Mouse (Mus musculus) v-Abl transformed pro-B cells (cell line): ENCODE data around the gene Rnf2.

Experiments used
- in situ Hi-C, 2 experiments: fragments of 400-800 bp; cut with MboI; formaldehyde crosslinking; loops; one replicate each; pipeline ENCODE4 v1.15.1; 2025; ENCODE audit not compliant: unreplicated experiment in 2 of 2

Gene Rnf2

GRCm38 (mm10) chr1:151500531-151501361 is at the start of gene Rnf2:
Gene Rnf2 (minus strand): TSS chr1:151500955.
- in situ Hi-C loops = no loop called here

DNA sequence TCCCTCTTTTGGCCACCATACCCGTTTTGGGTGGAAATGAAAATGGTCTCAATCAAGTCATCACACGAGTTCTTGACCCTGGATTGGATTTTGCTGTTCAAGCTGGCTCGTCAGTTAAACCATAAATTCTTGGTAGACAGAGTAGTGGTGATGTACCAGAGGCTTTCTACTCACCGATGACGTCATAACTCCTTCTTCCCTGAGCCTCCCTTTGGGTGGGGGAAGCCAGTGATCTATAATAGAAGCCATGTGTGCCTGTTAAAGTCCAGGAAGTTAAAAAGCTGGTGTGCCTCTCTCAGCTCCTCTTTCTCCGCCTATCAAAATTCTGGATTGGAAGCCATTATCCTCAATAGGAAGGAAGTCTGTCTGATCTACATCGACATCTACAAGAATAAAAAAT is 49.0 kb upstream of the Rnf2 start:
- in situ Hi-C loops = loop anchor here in 1 of 2 experiments (25.0 kb wide), 2 partner anchors 263 to 813 kb away; no protein-coding TSS in a partner anchor

GRCm38 (mm10) chr1:151548896-151549610 is 48.3 kb upstream of the Rnf2 start:
- in situ Hi-C loops = no loop called here

- in situ Hi-C loops = no loop called here
Observed at GRCm38 (mm10) chr1:151545571-151545970, 44.8 kb upstream of the Rnf2 start.

DNA sequence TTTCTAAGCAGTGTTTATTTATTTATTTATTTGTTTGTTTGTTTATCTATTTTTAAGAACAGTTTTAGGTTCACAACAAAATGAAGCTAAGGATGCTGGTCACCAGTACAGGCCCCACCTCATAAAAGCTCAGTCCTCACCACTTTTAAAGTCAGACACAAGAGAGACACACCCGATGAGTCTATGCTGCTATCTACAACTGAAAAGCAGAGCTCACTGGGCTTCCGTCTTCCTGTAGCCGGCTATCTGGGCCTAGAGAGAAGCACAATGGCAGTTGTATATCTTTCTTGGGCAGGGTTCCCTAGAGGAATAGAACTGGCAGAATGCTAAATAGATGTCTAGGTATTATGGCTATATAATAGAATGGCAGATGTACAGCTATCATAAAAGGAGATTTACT is 43.8 kb upstream of the Rnf2 start:
- in situ Hi-C loops = no loop called here

GRCm38 (mm10) chr1:151543796-151544477 is 43.2 kb upstream of the Rnf2 start:
- in situ Hi-C loops = no loop called here

DNA sequence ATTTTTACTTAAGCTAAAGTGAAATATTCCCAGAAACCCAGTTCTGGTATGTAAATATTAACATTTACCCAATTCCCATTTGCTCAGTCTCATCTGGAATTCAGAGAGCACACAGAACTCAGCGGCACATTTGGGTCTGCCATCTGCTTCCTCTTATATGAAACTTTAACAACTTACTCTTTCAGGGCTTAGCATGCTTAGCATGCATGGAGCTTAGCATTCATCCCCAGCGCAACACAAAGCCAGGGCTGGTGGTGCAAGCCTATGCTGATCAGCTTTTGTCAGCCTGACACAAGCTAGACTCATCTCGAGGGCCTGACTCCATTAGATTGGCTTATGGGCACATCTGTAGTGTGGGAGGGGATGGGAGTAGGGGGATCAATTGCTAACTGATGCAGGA is 25.9 kb upstream of the Rnf2 start:
- in situ Hi-C loops = no loop called here

- in situ Hi-C loops = no loop called here
Observed at GRCm38 (mm10) chr1:151517571-151518250, 17.0 kb upstream of the Rnf2 start.

GRCm38 (mm10) chr1:151516871-151517270 is 16.1 kb upstream of the Rnf2 start:
- in situ Hi-C loops = no loop called here

DNA sequence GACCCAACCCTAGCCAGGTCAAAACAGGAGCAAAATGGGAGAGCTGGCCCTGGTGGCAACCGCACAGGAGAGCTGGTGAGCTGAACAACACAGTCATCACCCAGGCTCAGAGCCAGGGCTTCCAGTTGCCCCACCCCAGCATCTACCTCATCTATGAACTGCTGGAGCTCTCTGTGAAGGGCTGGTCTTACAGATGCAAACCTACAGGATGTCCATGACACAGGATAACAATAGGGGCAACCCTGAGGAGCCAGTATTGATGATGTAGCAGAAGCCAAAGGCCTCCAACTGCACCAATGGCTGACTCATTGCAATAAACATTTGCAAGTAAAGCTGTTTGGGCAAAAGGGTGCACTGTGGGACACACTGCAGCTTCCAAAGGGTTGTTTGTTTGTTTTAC is 15.0 kb upstream of the Rnf2 start:
- in situ Hi-C loops = no loop called here

DNA sequence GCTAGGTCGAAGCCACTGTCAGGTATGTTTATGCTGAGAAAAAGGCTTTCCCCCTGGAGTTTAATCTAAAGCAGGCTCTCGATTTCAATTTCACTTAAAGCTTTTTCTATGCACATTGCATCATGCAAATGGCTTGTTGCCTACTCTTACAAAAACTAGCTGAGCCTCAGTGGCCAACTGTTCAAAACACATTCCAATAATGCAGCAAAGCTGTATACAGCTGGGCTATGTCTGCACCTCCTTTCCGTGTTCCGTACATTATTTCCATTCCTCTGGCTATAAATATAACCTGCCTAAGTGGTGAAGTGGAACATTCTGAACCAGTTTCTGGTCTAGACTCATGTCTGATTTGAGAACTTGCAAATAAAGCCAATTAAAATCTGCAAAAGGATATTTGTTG is 13.4 kb upstream of the Rnf2 start:
- in situ Hi-C loops = no loop called here

DNA sequence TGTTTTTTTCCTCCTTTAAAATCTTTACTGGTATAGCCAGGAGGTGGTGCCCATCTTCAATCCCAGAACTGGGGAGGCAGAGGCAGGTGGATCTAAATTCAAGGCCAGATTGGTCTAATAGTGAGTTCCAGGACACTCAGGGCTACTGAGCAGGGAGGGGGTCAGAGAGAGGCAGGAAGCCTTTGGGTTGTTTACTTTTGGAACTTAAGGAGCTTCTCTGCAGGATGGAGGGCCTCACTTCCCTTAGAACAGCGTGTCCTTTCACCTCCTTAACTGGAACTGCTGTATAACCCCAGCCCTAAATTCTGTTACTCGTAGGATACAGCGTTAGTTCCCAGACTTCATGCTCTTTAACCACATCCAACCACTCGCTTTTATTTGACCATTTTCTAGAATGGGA is 10.1 kb upstream of the Rnf2 start:
- in situ Hi-C loops = no loop called here

GRCm38 (mm10) chr1:151499815-151500501 is 797 bp downstream of the Rnf2 start:
- in situ Hi-C loops = no loop called here

- in situ Hi-C loops = no loop called here
Observed at GRCm38 (mm10) chr1:151498381-151498780, 2.4 kb downstream of the Rnf2 start.

- in situ Hi-C loops = no loop called here
Observed at GRCm38 (mm10) chr1:151497942-151498341, 2.8 kb downstream of the Rnf2 start.

DNA sequence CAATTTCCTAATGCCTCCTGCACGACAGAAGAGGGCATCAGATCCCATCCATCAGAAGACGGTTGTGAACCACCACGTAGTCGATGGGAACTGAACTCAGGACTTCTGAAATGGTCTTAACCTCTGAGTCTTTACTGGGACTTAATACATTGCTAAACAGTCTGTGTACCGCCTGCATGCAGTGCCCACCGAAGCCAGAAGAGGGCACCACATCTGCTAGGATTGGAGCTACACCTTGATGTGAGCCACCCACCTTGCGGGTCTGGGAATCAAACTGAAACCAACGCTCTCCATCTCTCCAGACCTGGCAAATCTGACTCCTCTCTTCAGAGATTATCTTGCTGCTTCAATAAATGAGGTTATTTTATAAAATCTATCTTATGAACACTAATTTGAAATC is 3.7 kb downstream of the Rnf2 start:
- in situ Hi-C loops = no loop called here

GRCm38 (mm10) chr1:151495635-151496285 is 5.0 kb downstream of the Rnf2 start:
- in situ Hi-C loops = no loop called here

DNA sequence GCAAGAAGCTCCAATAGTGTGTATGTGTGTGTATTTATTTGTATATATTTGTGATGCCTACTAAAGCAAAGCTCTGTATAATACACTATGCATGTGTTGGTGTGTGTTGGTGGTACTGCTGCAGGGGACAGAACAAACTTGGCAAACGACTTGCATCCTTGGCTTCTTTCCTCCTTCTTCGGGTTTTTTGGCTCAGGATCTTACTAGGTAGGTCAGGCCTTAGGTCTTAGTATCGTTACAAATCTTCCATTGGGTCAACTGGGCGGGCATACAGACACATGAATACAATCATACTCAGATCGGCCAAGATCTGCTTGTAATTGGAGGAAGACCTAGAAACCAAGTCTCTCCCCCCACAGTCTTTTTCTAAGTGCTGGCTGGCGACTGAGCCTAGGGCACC is 6.0 kb downstream of the Rnf2 start:
- in situ Hi-C loops = no loop called here

DNA sequence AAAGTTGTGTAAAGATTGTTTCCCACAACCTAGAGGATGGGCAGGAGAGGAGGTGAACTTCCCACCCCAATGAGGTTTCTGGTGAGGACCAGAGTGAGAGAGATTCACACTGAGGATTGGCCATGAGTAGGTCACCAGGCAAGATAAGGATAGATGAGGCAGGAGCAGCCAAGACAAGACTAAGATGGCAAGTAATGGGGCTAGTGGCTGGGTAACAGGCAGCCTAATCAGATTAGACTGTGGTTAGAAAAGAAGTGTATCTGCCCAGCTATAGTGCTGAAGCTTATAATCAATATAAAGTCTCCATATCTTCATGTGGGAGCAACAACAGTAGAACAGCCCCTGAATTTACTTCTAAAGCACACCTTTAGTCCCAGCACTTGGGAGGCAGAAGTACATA is 6.9 kb downstream of the Rnf2 start:
- in situ Hi-C loops = no loop called here

- in situ Hi-C loops = no loop called here
Observed at GRCm38 (mm10) chr1:151492419-151492818, 8.3 kb downstream of the Rnf2 start.
